Mouse (Mus musculus): ENCODE results near the gene Ndufa3. TPM values are rescaled to one million over a fixed set of nuclear protein-coding genes. Genes with fewer than 3 reads are reported as not detected.
"Not testable (repeated sequence)": the region's sequence is repeated elsewhere in the genome, so short reads cannot be mapped to it uniquely, and the experiment has no call there.

Ndufa3 gene
- 722 and 885 TPM in 2 replicates for polyA plus RNA-seq (2012; rRNA removed)

GRCm38 (mm10) chr7:3617242-3617995 is at the start of gene Ndufa3:
TSS of gene Ndufa3 (plus strand) at chr7:3617373.
- no peaks in the 10 kb centered on the region for H3K4me1 ChIP-seq (ENCODE audit: control insufficient read depth, insufficient read depth, low read length)
- no peaks in the 10 kb centered on the region; the same call in 1 of the 2 replicates for H3K36me3 ChIP-seq (ENCODE audit: control insufficient read depth, insufficient read depth, low read length)
- peak; percentile 94 for DNase-seq
- 1% methylated on average over 32 of the region's 32 CpGs for WGBS
- H3K4me3 ChIP-seq (ENCODE audit: insufficient read depth, low read depth, low read length): peak within 1 kb of the TSS; percentile 86
- no peaks in the 10 kb centered on the region for H3K27me3 ChIP-seq (replicated peaks; ENCODE audit: control insufficient read depth, insufficient read depth, low read length)
- peak; percentile 65 for TF ChIP-seq POLR2A (IDR thresholded peaks at IDR 0.05; ENCODE audit: low read depth, low read length)
- TF ChIP-seq CTCF (conservative IDR thresholded peaks at IDR 0.05; ENCODE audit: insufficient read depth, insufficient read length, low read depth, low read length): no peak
- peak within 1 kb of the TSS; percentile 87 for H3K27ac ChIP-seq (ENCODE audit: insufficient read depth, low read depth, low read length)

- no peaks in the 10 kb centered on the region for H3K4me1 ChIP-seq (ENCODE audit: control insufficient read depth, insufficient read depth, low read length)
- H3K27ac ChIP-seq (ENCODE audit: insufficient read depth, low read depth, low read length): 0 out of 2 replicates have a peak overlapping the region, but pooled peaks have one; percentile 8
- 59% methylated on average over 6 of the region's 6 CpGs for WGBS
- TF ChIP-seq POLR2A (IDR thresholded peaks at IDR 0.05; ENCODE audit: low read depth, low read length) (no peak), CTCF (conservative IDR thresholded peaks at IDR 0.05; ENCODE audit: insufficient read depth, insufficient read length, low read depth, low read length) (no peak)
- no peak overlapping the region for H3K4me3 ChIP-seq (ENCODE audit: insufficient read depth, low read depth, low read length)
- H3K27me3 ChIP-seq (replicated peaks; ENCODE audit: control insufficient read depth, insufficient read depth, low read length): no peaks in the 10 kb centered on the region
- no peak for DNase-seq
- H3K36me3 ChIP-seq (ENCODE audit: control insufficient read depth, insufficient read depth, low read length): no peaks in the 10 kb centered on the region
Observed at GRCm38 (mm10) chr7:3569725-3570124, 47.4 kb upstream of the Ndufa3 start.

- H3K4me1 ChIP-seq (ENCODE audit: control insufficient read depth, insufficient read depth, low read length); H3K36me3 ChIP-seq (ENCODE audit: control insufficient read depth, insufficient read depth, low read length); H3K27me3 ChIP-seq (replicated peaks; ENCODE audit: control insufficient read depth, insufficient read depth, low read length); H3K4me3 ChIP-seq (ENCODE audit: insufficient read depth, low read depth, low read length); H3K27ac ChIP-seq (ENCODE audit: insufficient read depth, low read depth, low read length): not testable (repeated sequence)
- DNase-seq: peak; percentile 24
- WGBS: 52% methylated on average over 3 of the region's 3 CpGs
Observed at GRCm38 (mm10) chr7:3570580-3570979, 46.6 kb upstream of the Ndufa3 start.

- no peak overlapping the region for H3K27ac ChIP-seq (ENCODE audit: insufficient read depth, low read depth, low read length)
- H3K4me3 ChIP-seq (ENCODE audit: insufficient read depth, low read depth, low read length): no peak overlapping the region
- no peak for DNase-seq
- H3K36me3 ChIP-seq (ENCODE audit: control insufficient read depth, insufficient read depth, low read length): no peaks in the 10 kb centered on the region
- H3K4me1 ChIP-seq (ENCODE audit: control insufficient read depth, insufficient read depth, low read length): no peaks in the 10 kb centered on the region
- TF ChIP-seq CTCF (conservative IDR thresholded peaks at IDR 0.05; ENCODE audit: insufficient read depth, insufficient read length, low read depth, low read length) (no peak), POLR2A (IDR thresholded peaks at IDR 0.05; ENCODE audit: low read depth, low read length) (no peak)
- no peaks in the 10 kb centered on the region for H3K27me3 ChIP-seq (replicated peaks; ENCODE audit: control insufficient read depth, insufficient read depth, low read length)
- 75% methylated on average over 1 of the region's 1 CpGs for WGBS
Observed at GRCm38 (mm10) chr7:3571847-3572246, 45.3 kb upstream of the Ndufa3 start.

GRCm38 (mm10) chr7:3574216-3574615 is 43.0 kb upstream of the Ndufa3 start:
- DNase-seq: no peak
- 48% methylated on average over 5 of the region's 5 CpGs for WGBS

GRCm38 (mm10) chr7:3576354-3577124 is 40.6 kb upstream of the Ndufa3 start:
- no peaks in the 10 kb centered on the region for H3K27me3 ChIP-seq (replicated peaks; ENCODE audit: control insufficient read depth, insufficient read depth, low read length)
- no peaks in the 10 kb centered on the region for H3K36me3 ChIP-seq (ENCODE audit: control insufficient read depth, insufficient read depth, low read length)
- H3K27ac ChIP-seq (ENCODE audit: insufficient read depth, low read depth, low read length): no peak overlapping the region
- no peak for DNase-seq
- WGBS: 76% methylated on average over 5 of the region's 5 CpGs
- no peak overlapping the region for H3K4me3 ChIP-seq (ENCODE audit: insufficient read depth, low read depth, low read length)
- no peaks in the 10 kb centered on the region for H3K4me1 ChIP-seq (ENCODE audit: control insufficient read depth, insufficient read depth, low read length)
- TF ChIP-seq POLR2A (IDR thresholded peaks at IDR 0.05; ENCODE audit: low read depth, low read length): no peak

More at GRCm38 (mm10) chr7:3574216-3574615, 43.0 kb upstream of the Ndufa3 start:
- Histone ChIP-seq H3K36me3 (ENCODE audit: control insufficient read depth, insufficient read depth, low read length) (no peaks in the 10 kb centered on the region), H3K27me3 (replicated peaks; ENCODE audit: control insufficient read depth, insufficient read depth, low read length) (no peaks in the 10 kb centered on the region), H3K27ac (ENCODE audit: insufficient read depth, low read depth, low read length) (no peak overlapping the region), H3K4me1 (ENCODE audit: control insufficient read depth, insufficient read depth, low read length) (no peaks in the 10 kb centered on the region), H3K4me3 (ENCODE audit: insufficient read depth, low read depth, low read length) (no peak overlapping the region)
- no peak for TF ChIP-seq POLR2A (IDR thresholded peaks at IDR 0.05; ENCODE audit: low read depth, low read length)
- TF ChIP-seq CTCF (conservative IDR thresholded peaks at IDR 0.05; ENCODE audit: insufficient read depth, insufficient read length, low read depth, low read length): no peak; the same call in 1 of the 2 replicates

- Histone ChIP-seq H3K27me3 (replicated peaks; ENCODE audit: control insufficient read depth, insufficient read depth, low read length) (no peaks in the 10 kb centered on the region), H3K4me1 (ENCODE audit: control insufficient read depth, insufficient read depth, low read length) (no peaks in the 10 kb centered on the region), H3K4me3 (ENCODE audit: insufficient read depth, low read depth, low read length) (no peak overlapping the region), H3K36me3 (ENCODE audit: control insufficient read depth, insufficient read depth, low read length) (no peaks in the 10 kb centered on the region), H3K27ac (ENCODE audit: insufficient read depth, low read depth, low read length) (no peak overlapping the region)
- TF ChIP-seq CTCF (conservative IDR thresholded peaks at IDR 0.05; ENCODE audit: insufficient read depth, insufficient read length, low read depth, low read length): no peak
- no peak for TF ChIP-seq POLR2A (IDR thresholded peaks at IDR 0.05; ENCODE audit: low read depth, low read length)
- DNase-seq: no peak
- WGBS: 78% methylated on average over 2 of the region's 2 CpGs
Observed at GRCm38 (mm10) chr7:3578196-3578595, 39.0 kb upstream of the Ndufa3 start.
